8 mouse cellular contexts compared by ENCODE assay signal in genomic region chr3:115711393-115711792, GRCm38 (mm10). TPM values are rescaled to one million over a fixed set of nuclear protein-coding genes. Genes with fewer than 3 reads are reported as not detected.
DNase-seq lines count a peak whose midpoint lies in the region; ATAC-seq lines count a peak whose summit lies in the region.
"Had no signal": no experiment of that assay in that cellular context is flagged by ENCODE, and none has a peak within 500 bp of the region (broad histone marks: within the 10 kb centered on the region; RNA-seq: fewer than 3 reads in every experiment).

No protein-coding gene starts in this region.

- no peak overlapping the region for H3K27ac ChIP-seq in liver, embryonic 12.5 days
- peak overlapping the region; percentile 37 for H3K27ac ChIP-seq in heart, embryonic 11.5 days (ENCODE audit: low read depth, low read length)
- H3K27ac ChIP-seq in neural tube, embryonic 15.5 days (replicated peaks): no peak overlapping the region
- H3K27ac ChIP-seq: limb, embryonic 15.5 days had no signal

- peaks cover 51% of the 10 kb centered on the region for H3K4me1 ChIP-seq in liver, embryonic 12.5 days
- peaks cover 24% of the 10 kb centered on the region for H3K4me1 ChIP-seq in heart, embryonic 11.5 days (ENCODE audit: control insufficient read depth, insufficient read depth, low read length)
- H3K4me1 ChIP-seq in neural tube, embryonic 15.5 days: peaks cover 20% of the 10 kb centered on the region

- WGBS in liver, embryonic 12.5 days (ENCODE audit: insufficient replicate concordance): 76% methylated on average over 3 of the region's 3 CpGs
- 69% methylated on average over 3 of the region's 3 CpGs for WGBS in heart, embryonic 11.5 days (ENCODE audit: insufficient replicate concordance)
- WGBS in neural tube, embryonic 15.5 days: 90% methylated on average over 3 of the region's 3 CpGs

- H3K4me2 ChIP-seq in liver, embryonic 12.5 days: 0 out of 2 replicates have a peak overlapping the region, but pooled peaks have one; percentile 6
- H3K4me2 ChIP-seq in heart, embryonic 11.5 days: peak overlapping the region; percentile 73
- H3K4me2 ChIP-seq in neural tube, embryonic 15.5 days: peak overlapping the region; percentile 94
- H3K4me2 ChIP-seq: limb, embryonic 15.5 days had no signal

- H3K36me3 ChIP-seq in liver, embryonic 12.5 days: peaks cover 31% of the 10 kb centered on the region
- peaks cover 8% of the 10 kb centered on the region for H3K36me3 ChIP-seq in heart, embryonic 11.5 days (ENCODE audit: control insufficient read depth, insufficient read depth, low read length)
- H3K36me3 ChIP-seq in neural tube, embryonic 15.5 days: no peaks in the 10 kb centered on the region
- H3K36me3 ChIP-seq: limb, embryonic 15.5 days had no signal

- H3K4me3 ChIP-seq in liver, embryonic 12.5 days: no peak overlapping the region
- peak overlapping the region; percentile 57 for H3K4me3 ChIP-seq in heart, embryonic 11.5 days (ENCODE audit: low read depth, low read length)
- no peak overlapping the region; the same call in 1 of the 2 replicates for H3K4me3 ChIP-seq in neural tube, embryonic 15.5 days (replicated peaks)
- H3K4me3 ChIP-seq: limb, embryonic 15.5 days had no signal

- ATAC-seq in liver, embryonic 12.5 days: no peak
- ATAC-seq in heart, embryonic 11.5 days (replicated peaks; ENCODE audit: insufficient number of reproducible peaks, low FRiP score, low TSS enrichment): no peak
- ATAC-seq in neural tube, embryonic 15.5 days (ENCODE audit: low FRiP score): no peak
- ATAC-seq in megakaryocyte-erythroid progenitor cell, adult 5-6 weeks (replicated peaks; ENCODE audit: low FRiP score, low TSS enrichment, poor library complexity, severe bottlenecking): no peak

- H3K9ac ChIP-seq in liver, embryonic 12.5 days: no peak overlapping the region
- H3K9ac ChIP-seq in heart, embryonic 11.5 days (ENCODE audit: low read depth, low read length): peak overlapping the region; percentile 23; the same call in 1 of the 2 replicates
- no peak overlapping the region for H3K9ac ChIP-seq in neural tube, embryonic 15.5 days (replicated peaks)
- H3K9ac ChIP-seq: limb, embryonic 15.5 days had no signal

- no peak for DNase-seq in liver
- DNase-seq in kidney, postnatal 25 days: peak; percentile 42 to 66
- DNase-seq in layer of hippocampus, postnatal 10 days (ENCODE audit: low spot score in 2 of 2): no peak

- H3K9me3 ChIP-seq in liver, embryonic 12.5 days (replicated peaks): no peaks in the 10 kb centered on the region
- no peaks in the 10 kb centered on the region for H3K9me3 ChIP-seq in heart, embryonic 11.5 days (replicated peaks; ENCODE audit: control insufficient read depth, low read length)
- H3K9me3 ChIP-seq in neural tube, embryonic 15.5 days (replicated peaks): no peaks in the 10 kb centered on the region
- H3K9me3 ChIP-seq: limb, embryonic 15.5 days had no signal

- H3K27me3 ChIP-seq in liver, embryonic 12.5 days (replicated peaks): no peaks in the 10 kb centered on the region
- H3K27me3 ChIP-seq in heart, embryonic 11.5 days (ENCODE audit: control insufficient read depth, insufficient read depth, low read length): no peaks in the 10 kb centered on the region
- 0 out of 2 replicates have a peak, but pooled peaks cover 8% of the 10 kb centered on the region for H3K27me3 ChIP-seq in neural tube, embryonic 15.5 days (replicated peaks)

RNA-seq across cellular contexts. Expression of gene S1pr1, which starts 3.5 kb away (rescaled TPM):
- 10.0 and 10.5 TPM in 2 replicates for polyA plus RNA-seq in liver, embryonic 12.5 days (2016; fragmentation: Nextera tagmentation; extraction: Ambion mirVana)
- polyA plus RNA-seq in heart, embryonic 11.5 days (2014; fragmentation: Nextera tagmentation; extraction: Ambion mirVana): 62.8 and 74.4 TPM in 2 replicates
- polyA plus RNA-seq in neural tube, embryonic 15.5 days (2015; fragmentation: Nextera tagmentation; extraction: Ambion mirVana): 30.5 TPM in 2 replicates
- 9.0 and 13.1 TPM in 2 replicates for total RNA-seq in megakaryocyte-erythroid progenitor cell, adult 5-6 weeks (2014; fragmentation: Nextera tagmentation)
- total RNA-seq in megakaryocyte-erythroid progenitor cell, adult 5-6 weeks (2017): 6.4 and 7.1 TPM in 2 replicates
- total RNA-seq in layer of hippocampus, postnatal 10 days (2021): 10 to 100 TPM; 61.7 to 62.3 TPM

Comparison
In these comparisons a context has a peak if more than half of its experiments do, and no peak if none do; other contexts are left out.
1. H3K4me2 ChIP-seq: peak in every context shown above with its lines; median percentile 94 in neural tube, embryonic 15.5 days; 73 in heart, embryonic 11.5 days; 6 in liver, embryonic 12.5 days.
2. DNase-seq: peak in kidney, postnatal 25 days (2 of 2); none in liver (single experiment) and layer of hippocampus, postnatal 10 days (0 of 2).